Mouse (Mus musculus) lung, embryonic 14.5 days (tissue): Measurements from ENCODE around the gene Cym. TPM values are rescaled to one million over a fixed set of nuclear protein-coding genes. Genes with fewer than 3 reads are reported as not detected.

Experiments
- ATAC-seq: fragments of 200-750 bp; cut with Nextera tagmentation; 2 replicates; pipeline ENCODE4 v1.8.0; 2017; ENCODE audit warnings: mild to moderate bottlenecking, moderate TSS enrichment, moderate library complexity; ENCODE audit not compliant: insufficient read depth
- DNase-seq: peaks from one replicate; pipeline ENCODE4 v3.0.0-alpha.2; 2015
- H3K27ac ChIP-seq: fragments of 300-500 bp; sonication (generic); 2 replicates; pipeline ENCODE4 v1.5.1; 2014; ENCODE audit warnings: low read depth, mild to moderate bottlenecking, moderate library complexity
- H3K27me3 ChIP-seq: fragments of 300-500 bp; sonication (generic); 2 replicates; pipeline ENCODE4 v1.6.1; 2014; ENCODE audit warnings: low read length, control low read depth; ENCODE audit not compliant: insufficient read depth
- H3K36me3 ChIP-seq: fragments of 300-500 bp; sonication (generic); 2 replicates; pipeline ENCODE4 v1.6.1; 2014; ENCODE audit warnings: control low read depth; ENCODE audit not compliant: insufficient read depth
- H3K4me1 ChIP-seq: fragments of 300-500 bp; sonication (generic); 2 replicates; pipeline ENCODE4 v1.6.1; 2014; ENCODE audit warnings: antibody characterized with exemption, control low read depth; ENCODE audit not compliant: insufficient read depth
- H3K4me2 ChIP-seq: fragments of 300-500 bp; sonication (generic); 2 replicates; pipeline ENCODE4 v1.6.1; 2014; ENCODE audit warnings: mild to moderate bottlenecking
- H3K4me3 ChIP-seq: fragments of 300-500 bp; sonication (generic); 2 replicates; pipeline ENCODE4 v1.5.1; 2014; ENCODE audit warnings: low read depth, low read length
- H3K9ac ChIP-seq: fragments of 300-500 bp; sonication (generic); 2 replicates; pipeline ENCODE4 v1.6.1; 2014
- H3K9me3 ChIP-seq: fragments of 300-500 bp; sonication (generic); 2 replicates; pipeline ENCODE4 v1.6.1; 2016; ENCODE audit warnings: low read depth, low read length, control low read depth
- CTCF ChIP-seq: IDR thresholded peaks from 2 replicates; pipeline ENCODE4 v1.5.1; 2016; ENCODE audit warnings: antibody characterized with exemption, low read depth
- WGBS: fragments of 180-500 bp; shearing (Covaris S2); extraction: QIAGEN DNeasy Blood & Tissue Kit; methylation state at CpG from one replicate; pipeline ENCODE4 v1.1.7; 2014; 5-methylcytosine and 5-hydroxymethylcytosine counted together
- polyA plus RNA-seq: library from polyadenylated mRNA; unstranded; fragments of >200 nt; fragmentation: Nextera tagmentation; extraction: Ambion mirVana; gene quantifications from 2 replicates; pipeline ENCODE4 v1.2.1, GENCODE M21; 2014

The Cym gene
- polyA plus RNA-seq, 1 experiment from 2014 or later, result 158 TPM

DNA sequence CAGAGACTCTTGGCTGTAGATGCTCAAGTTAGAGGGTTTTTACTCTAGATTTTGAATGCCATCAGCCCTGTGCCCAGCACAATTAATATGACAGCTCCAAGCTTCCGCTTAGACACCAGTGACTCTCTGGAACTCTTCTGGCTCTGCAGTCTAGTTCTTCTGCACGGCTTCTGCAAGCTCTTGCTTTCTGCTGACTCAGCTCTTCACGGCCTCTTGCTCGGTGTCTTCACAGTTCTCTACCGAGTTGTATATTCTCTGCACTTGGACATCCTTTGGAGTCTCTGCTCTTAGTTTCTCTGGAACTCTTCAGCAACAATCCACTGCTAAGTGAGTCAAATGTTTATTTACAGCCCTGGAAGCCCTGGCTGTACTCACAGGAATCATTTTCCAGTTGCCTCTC, 32.4 kb upstream of the Cym start:
- WGBS, result 66% methylated on average over 5 of the region's 5 CpGs
- Histone ChIP-seq H3K27ac (no peak overlapping the region), H3K36me3 (no peaks in the 10 kb centered on the region), H3K9ac (no peak overlapping the region), H3K4me1 (no peaks in the 10 kb centered on the region), H3K27me3 (no peaks in the 10 kb centered on the region), H3K4me3 (no peak overlapping the region), H3K4me2 (no peak overlapping the region), H3K9me3 (no peaks in the 10 kb centered on the region)
- no peak for TF ChIP-seq CTCF
- ATAC-seq (no peak), DNase-seq (no peak)

DNA sequence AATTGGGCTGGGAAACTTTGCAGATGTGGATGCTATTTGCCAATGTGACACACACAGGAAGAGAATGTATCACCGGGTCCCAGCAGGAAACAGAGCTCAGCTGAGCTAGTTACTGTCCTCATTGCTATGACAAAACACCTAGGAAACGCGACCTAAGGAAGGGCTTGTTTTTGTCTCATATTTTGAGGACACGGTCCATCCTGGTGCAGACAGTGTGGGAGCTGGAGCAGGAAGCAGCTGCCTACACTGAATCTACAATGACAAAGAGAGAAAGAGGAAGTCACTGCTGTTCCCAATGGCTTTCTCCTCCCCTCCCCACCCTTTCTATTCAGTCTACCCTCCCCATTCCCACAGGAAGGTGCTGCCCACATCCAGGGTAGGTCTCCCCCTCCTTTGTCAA, 30.5 kb upstream of the Cym start:
- H3K4me1 ChIP-seq, result no peaks in the 10 kb centered on the region
- 57% methylated on average over 4 of the region's 4 CpGs for WGBS
- no peak for TF ChIP-seq CTCF
- no peak overlapping the region for H3K4me2 ChIP-seq
- no peaks in the 10 kb centered on the region for H3K36me3 ChIP-seq
- ATAC-seq, result peak; percentile 24; the same call in 1 of the 2 replicates
- no peaks in the 10 kb centered on the region for H3K27me3 ChIP-seq
- no peak overlapping the region for H3K9ac ChIP-seq
- H3K9me3 ChIP-seq, result no peaks in the 10 kb centered on the region
- no peak for DNase-seq
- H3K4me3 ChIP-seq, result no peak overlapping the region
- H3K27ac ChIP-seq, result no peak overlapping the region

DNA sequence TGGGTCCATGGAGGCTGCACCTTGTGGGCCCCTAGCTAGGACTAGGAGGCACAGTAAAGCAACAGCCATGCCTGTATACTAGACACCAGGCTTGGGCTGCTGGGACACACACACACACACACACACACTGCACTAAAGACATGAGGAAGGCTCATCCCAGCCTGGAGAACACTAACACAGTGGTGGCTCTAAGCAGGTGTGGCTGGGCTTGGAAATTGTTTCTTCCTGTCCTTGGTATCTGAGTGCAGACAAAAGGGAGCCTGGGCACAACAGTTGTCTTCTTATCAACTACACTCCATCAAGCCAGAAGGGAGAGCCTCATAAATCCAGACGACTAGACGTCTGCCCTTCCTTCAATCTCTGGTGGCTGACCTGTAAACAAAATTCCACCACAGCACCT, 28.8 kb upstream of the Cym start:
- H3K4me2 ChIP-seq, result no peak overlapping the region
- no peaks in the 10 kb centered on the region for H3K27me3 ChIP-seq
- ATAC-seq, result no peak
- no peaks in the 10 kb centered on the region for H3K36me3 ChIP-seq
- no peak for TF ChIP-seq CTCF
- no peak overlapping the region for H3K9ac ChIP-seq
- no peak overlapping the region for H3K4me3 ChIP-seq
- DNase-seq, result no peak
- no peak overlapping the region for H3K27ac ChIP-seq
- no peaks in the 10 kb centered on the region for H3K4me1 ChIP-seq
- no peaks in the 10 kb centered on the region for H3K9me3 ChIP-seq
- WGBS, result 23% methylated on average over 2 of the region's 2 CpGs

DNA sequence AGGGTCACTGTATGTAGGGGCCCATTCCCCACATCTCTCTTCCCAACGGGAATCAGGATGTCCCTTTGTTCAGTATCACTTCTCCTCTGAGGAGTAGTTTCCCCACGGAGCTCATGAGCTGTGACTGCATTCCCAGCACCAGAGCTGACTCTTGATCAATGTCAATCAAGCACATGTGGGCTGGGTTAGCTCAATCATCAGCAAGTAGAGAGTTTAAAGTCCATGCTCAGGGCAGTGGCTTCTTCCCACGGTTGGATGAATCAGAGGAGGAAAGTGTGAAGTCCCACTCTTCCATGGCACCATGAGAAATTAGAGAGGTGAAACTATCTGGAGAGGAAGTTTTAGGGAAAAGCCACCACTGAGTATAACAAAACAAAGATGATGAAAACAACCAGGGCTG, 27.5 kb upstream of the Cym start:
- Histone ChIP-seq H3K27ac (no peak overlapping the region), H3K9ac (no peak overlapping the region), H3K4me1 (no peaks in the 10 kb centered on the region), H3K4me2 (no peak overlapping the region), H3K36me3 (no peaks in the 10 kb centered on the region), H3K9me3 (no peaks in the 10 kb centered on the region), H3K4me3 (no peak overlapping the region), H3K27me3 (no peaks in the 10 kb centered on the region)
- ATAC-seq (no peak), DNase-seq (no peak)
- 55% methylated on average over 3 of the region's 3 CpGs for WGBS
- no peak for TF ChIP-seq CTCF

DNA sequence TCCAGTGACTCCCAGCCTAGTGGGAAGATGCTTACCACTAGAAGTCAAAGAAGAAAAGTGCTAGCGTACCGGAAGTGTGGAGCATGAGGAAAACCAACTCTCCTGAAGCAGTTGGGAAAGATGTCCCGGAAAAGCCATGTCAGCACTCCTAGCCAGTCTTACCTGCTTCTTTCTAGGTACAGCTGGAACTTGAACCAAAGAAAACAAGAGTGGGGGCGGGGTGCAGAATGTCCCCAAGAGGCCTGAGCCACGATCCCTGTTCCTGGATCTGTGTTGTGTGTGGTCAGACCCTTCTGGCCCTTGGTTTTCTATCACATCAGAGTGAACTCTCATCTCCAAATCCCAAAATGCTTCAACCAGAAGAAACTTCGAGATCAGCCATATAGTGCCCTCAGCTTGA, 25.3 kb upstream of the Cym start:
- no peak overlapping the region for H3K27ac ChIP-seq
- no peaks in the 10 kb centered on the region for H3K9me3 ChIP-seq
- no peaks in the 10 kb centered on the region for H3K4me1 ChIP-seq
- H3K4me2 ChIP-seq, result no peak overlapping the region
- no peak for TF ChIP-seq CTCF
- 80% methylated on average over 6 of the region's 6 CpGs for WGBS
- H3K4me3 ChIP-seq, result no peak overlapping the region
- no peaks in the 10 kb centered on the region for H3K36me3 ChIP-seq
- no peak for ATAC-seq
- H3K27me3 ChIP-seq, result no peaks in the 10 kb centered on the region
- H3K9ac ChIP-seq, result no peak overlapping the region
- DNase-seq, result no peak

DNA sequence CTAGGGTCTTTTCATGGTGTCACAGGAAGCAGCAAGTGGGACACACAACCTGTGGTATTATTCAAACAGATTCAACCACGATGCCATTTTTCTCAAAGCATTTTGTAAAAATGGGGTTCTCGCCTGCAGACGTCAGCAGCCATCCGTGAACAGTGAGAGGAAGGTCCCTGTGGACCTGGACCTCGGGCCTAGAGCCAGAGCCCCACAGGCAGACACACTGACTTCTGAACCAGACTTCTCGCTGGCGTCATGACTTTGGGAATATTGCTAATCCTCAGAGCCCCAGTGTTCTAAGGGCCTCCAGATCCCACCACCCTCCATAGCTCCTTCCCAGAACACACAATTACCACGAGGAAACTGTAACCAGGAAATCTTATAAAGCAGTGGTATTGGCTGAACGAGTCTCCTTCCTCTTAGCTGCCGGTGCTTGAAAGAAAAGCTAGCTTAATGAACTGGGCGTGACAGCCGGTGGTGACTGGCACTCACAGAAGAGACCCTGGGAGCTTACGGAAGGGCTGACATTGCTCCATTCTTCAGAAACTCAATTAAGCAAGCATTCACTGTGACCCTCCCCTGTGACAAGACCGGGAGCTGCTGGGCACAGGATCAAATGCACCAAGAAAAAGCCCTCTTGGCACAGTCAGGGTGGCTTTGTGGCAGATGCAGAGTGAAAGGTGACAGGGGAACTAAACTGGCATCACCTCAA, 20.0 kb upstream of the Cym start:
- TF ChIP-seq CTCF, result no peak
- Histone ChIP-seq H3K4me2 (no peak overlapping the region), H3K9ac (no peak overlapping the region), H3K27me3 (no peaks in the 10 kb centered on the region), H3K27ac (no peak overlapping the region), H3K9me3 (no peaks in the 10 kb centered on the region), H3K36me3 (no peaks in the 10 kb centered on the region), H3K4me3 (no peak overlapping the region), H3K4me1 (no peaks in the 10 kb centered on the region)
- DNase-seq (no peak), ATAC-seq (no peak)
- 56% methylated on average over 14 of the region's 14 CpGs for WGBS

DNA sequence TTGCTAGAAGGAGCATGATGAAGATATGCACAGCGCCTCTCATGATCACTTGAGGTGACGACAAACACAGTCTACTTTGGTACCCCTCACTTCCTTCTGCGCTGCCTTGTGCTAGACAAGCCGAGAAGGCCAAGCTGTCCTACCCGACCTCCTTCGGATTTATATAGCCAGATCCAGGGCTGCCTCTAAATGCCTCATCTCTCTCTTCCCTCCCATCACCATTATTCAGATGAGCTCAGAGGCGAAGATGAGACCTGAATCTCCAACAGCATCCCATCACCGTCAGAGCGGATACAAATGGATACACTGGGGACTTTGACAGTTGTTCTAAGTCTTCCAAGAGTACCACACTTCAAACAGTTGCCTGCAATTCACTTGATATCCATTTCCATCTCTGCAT, 18.1 kb upstream of the Cym start, which contains the start of gene Prok1:
Prok1 (minus strand) TSS at position 101 of the 400 bp plus-strand sequence.
- Histone ChIP-seq H3K4me2 (no peak within 1 kb of the TSS), H3K9ac (no peak within 1 kb of the TSS), H3K9me3 (no peaks in the 10 kb centered on the region), H3K4me3 (no peak within 1 kb of the TSS), H3K36me3 (no peaks in the 10 kb centered on the region), H3K27me3 (no peaks in the 10 kb centered on the region), H3K27ac (no peak within 1 kb of the TSS), H3K4me1 (no peaks in the 10 kb centered on the region)
- DNase-seq (no peak), ATAC-seq (no peak)
- TF ChIP-seq CTCF, result no peak
- WGBS, result 86% methylated on average over 9 of the region's 9 CpGs
